Mouse (Mus musculus): ENCODE measurements around the gene Olfr1360. TPM values are rescaled to one million over a fixed set of nuclear protein-coding genes. Genes with fewer than 3 reads are reported as not detected.

The Olfr1360 gene
- total RNA-seq, 2 experiments from 2014 or later, result not detected

DNA sequence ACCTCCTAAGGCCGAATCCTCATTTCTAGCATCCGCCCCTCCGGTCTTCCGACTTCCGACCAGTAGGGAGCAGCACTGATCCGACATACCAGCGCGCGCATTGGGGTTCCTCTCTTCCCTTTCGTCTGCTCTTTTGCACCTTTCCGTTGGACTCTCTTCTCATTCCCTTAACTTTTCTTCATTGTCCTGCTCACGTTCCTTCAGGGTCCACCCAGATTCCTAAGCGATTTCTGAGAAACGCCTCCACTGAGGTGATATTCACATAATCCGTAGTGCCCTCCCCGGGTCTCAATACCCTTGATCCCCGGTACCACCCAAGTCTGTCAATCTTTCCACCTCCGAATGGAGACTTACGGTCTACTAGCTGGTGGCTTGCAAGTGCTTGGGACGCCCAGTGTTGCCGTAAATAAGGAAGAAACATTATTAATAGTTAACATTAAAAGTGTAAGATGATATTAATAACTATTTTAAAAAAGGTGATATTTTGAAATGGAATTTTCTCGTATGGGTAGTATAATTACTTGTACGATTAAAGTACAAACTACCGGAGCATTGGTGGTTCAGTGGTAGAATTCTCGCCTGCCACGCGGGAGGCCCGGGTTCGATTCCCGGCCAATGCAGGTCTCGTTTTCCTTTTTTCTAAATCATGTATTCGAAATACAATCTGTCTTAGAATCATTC lies 33.0 kb upstream of the Olfr1360 start:
- intact Hi-C loops (cut with DNase I), result loop anchor here (10.0 kb wide), 2 partner anchors 315 to 1725 kb away; no protein-coding TSS in a partner anchor
- peak; percentile 86 to 90 for DNase-seq (ENCODE audit: extremely low spot score in 1 of 2, low spot score in 2 of 2)

DNA sequence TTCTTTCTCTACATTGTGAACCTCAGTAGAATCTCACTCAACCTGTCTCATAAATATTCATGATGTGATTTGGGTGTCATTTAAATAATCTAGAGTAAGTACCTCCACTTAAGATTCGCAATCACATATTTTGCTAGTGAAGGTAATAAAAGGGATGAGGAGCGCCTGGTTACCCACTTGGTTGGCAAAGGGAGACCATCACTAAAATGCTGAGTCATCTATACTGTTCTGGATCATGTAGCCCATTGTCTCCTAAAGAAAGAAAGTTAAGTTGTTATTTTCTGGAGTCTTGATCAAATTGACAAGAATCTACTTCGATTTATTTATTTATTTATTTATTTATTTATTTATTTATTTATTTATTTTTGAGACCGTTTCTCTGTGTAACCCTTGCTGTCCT lies 29.5 kb upstream of the Olfr1360 start:
- intact Hi-C loops (cut with DNase I), result no loop called here
- no peak for DNase-seq (ENCODE audit: extremely low spot score in 1 of 2, low spot score in 2 of 2)

DNA sequence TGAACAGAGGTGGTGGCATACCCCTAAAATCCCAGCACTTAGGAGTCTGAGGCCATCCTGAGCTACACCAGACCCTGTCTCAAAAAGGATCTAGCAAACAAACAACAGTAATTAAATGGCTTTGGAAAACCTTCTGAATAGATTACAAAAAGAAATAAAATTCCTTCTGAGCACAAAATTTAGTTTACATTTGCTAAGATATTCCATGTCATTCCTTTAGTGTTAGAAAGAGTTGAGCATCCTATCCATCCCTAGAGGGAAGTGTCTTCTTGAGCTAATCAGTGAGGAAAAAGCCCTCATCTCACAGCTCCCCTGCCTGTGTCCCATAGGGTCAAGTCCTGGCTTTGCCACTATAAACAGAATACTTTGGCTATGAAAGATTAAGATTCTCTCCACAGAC lies 20.6 kb upstream of the Olfr1360 start, which contains the start of gene Olfr1359:
Olfr1359 (plus strand) TSS at position 301 of the 400 bp plus-strand sequence.
- DNase-seq (ENCODE audit: extremely low spot score in 1 of 2, low spot score in 2 of 2), result no peak
- intact Hi-C loops (cut with DNase I), result no loop called here

DNA sequence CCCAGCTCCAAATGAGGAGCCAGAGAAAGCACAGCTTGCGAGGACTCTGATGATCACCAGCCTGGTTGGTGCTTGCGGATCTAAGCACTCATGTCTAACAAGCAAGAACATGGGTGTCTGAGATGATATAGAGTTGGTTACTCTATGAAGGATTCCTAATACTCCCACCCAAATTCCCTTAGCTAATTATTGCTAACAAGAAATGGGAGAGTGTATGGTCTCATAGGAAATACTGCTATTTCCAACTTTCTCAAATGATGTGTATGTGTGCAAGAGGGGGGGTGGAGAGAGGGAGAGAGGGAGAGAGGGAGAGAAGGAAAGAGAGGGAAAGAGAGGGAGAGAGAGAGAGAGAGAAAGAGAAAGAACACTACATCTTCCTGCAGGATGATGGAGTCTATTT lies 13.9 kb downstream of the Olfr1360 start, which contains the start of gene Olfr1361:
Olfr1361 (minus strand) TSS at position 101 of the 400 bp plus-strand sequence.
- DNase-seq (ENCODE audit: extremely low spot score in 1 of 2, low spot score in 2 of 2), result no peak
- intact Hi-C loops (cut with DNase I), result no loop called here

DNA sequence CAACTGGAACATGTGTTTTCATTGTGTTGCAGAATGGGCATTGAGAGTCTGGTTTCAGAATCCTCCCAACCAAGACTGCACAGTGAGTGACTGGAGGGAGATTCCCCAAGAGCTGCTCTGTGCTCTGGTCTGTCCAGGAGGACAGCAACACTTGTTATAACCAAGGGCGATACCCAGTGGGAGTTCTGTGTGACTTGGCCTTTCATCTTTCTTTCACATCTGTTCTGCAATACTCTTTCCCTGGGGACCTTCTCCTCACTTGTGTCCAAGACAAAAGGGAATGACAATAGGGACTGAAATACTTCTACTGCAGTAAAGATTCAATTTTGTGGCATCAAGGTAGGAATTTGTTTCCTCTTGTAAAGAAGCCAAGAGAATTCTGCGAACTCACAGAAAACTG lies 34.8 kb downstream of the Olfr1360 start, which contains the start of gene Olfr11:
Olfr11 (minus strand) TSS at position 101 of the 400 bp plus-strand sequence.
- intact Hi-C loops (cut with DNase I), result no loop called here

More for the DNA sequence above, 34.8 kb downstream of the Olfr1360 start, which contains the start of gene Olfr11:
- DNase-seq (ENCODE audit: extremely low spot score in 1 of 2, low spot score in 2 of 2), result no peak

Small RNA genes lying within 50 kb of the gene (microRNA-seq; reads per million reads assigned to microRNA genes)
- not detected for gene Gm44357
- not detected for gene Gm44367

Other genes with a start within 250 kb of the Olfr1360 start
- 1 to 10 TPM; 1.5 to 2.1 TPM for gene Pgbd1, start 236.3 kb downstream of the Olfr1360 start, total RNA-seq (2021)
- 10 to 100 TPM; 27.6 to 30.0 TPM for gene Zscan26, start 223.7 kb downstream of the Olfr1360 start, total RNA-seq (2021)
- gene Nkapl, start 208.9 kb downstream of the Olfr1360 start, total RNA-seq (2021), result 1 to 10 TPM in 1 of 2 experiments, under 1 TPM in 1; 0.77 to 1.0 TPM
- gene Zkscan4, start 198.5 kb downstream of the Olfr1360 start, total RNA-seq (2021), result 1 to 10 TPM; 7.4 TPM
- not detected for gene Gm10065, start 198.0 kb downstream of the Olfr1360 start, total RNA-seq (2021)
- gene AK157302, start 182.2 kb downstream of the Olfr1360 start, total RNA-seq (2021), result 10 to 100 TPM; 16.5 to 17.2 TPM
- 10 to 100 TPM; 56.4 to 59.3 TPM for gene Gm11273, start 176.0 kb downstream of the Olfr1360 start, total RNA-seq (2021)
- gene Zkscan8, start 146.3 kb downstream of the Olfr1360 start, total RNA-seq (2021), result 10 to 100 TPM; 10.6 to 13.6 TPM
- gene Olfr1366, start 134.6 kb downstream of the Olfr1360 start, total RNA-seq (2021), result not detected
- gene Olfr1535, start 117.5 kb downstream of the Olfr1360 start, total RNA-seq (2021), result not detected
- gene Olfr1364, start 95.6 kb downstream of the Olfr1360 start, total RNA-seq (2021), result not detected
- gene Olfr1362, start 63.4 kb downstream of the Olfr1360 start, total RNA-seq (2021), result not detected
- not detected for gene Olfr11, start 34.9 kb downstream of the Olfr1360 start, total RNA-seq (2021)
- gene Olfr1361, start 14.0 kb downstream of the Olfr1360 start, total RNA-seq (2021), result not detected
- not detected for gene Olfr1359, start 20.7 kb upstream of the Olfr1360 start, total RNA-seq (2021)
- 10 to 100 TPM; 41.4 to 52.8 TPM for gene Hist1h2bl, start 38.7 kb upstream of the Olfr1360 start, total RNA-seq (2021)
- gene Hist1h2ai, start 39.0 kb upstream of the Olfr1360 start, total RNA-seq (2021), result 10 to 100 TPM; 68.4 to 76.2 TPM
- 10 to 100 TPM; 69.3 to 80.8 TPM for gene Hist1h3h, start 40.3 kb upstream of the Olfr1360 start, total RNA-seq (2021)
- gene Hist1h2bm, start 44.6 kb upstream of the Olfr1360 start, total RNA-seq (2021), result 10 to 100 TPM; 10.1 to 13.9 TPM
- 10 to 100 TPM; 13.5 to 16.2 TPM for gene Hist1h4j, start 57.7 kb upstream of the Olfr1360 start, total RNA-seq (2021)
- 100 to 1,000 TPM; 306 to 311 TPM for gene Hist1h4k, start 73.1 kb upstream of the Olfr1360 start, total RNA-seq (2021)
- gene Hist1h2ak, start 76.4 kb upstream of the Olfr1360 start, total RNA-seq (2021), result 10 to 100 TPM; 23.0 to 24.1 TPM
- gene Hist1h2bn, start 76.7 kb upstream of the Olfr1360 start, total RNA-seq (2021), result 10 to 100 TPM; 23.0 to 25.1 TPM
- gene Hist1h1b, start 103.2 kb upstream of the Olfr1360 start, total RNA-seq (2021), result 10 to 100 TPM; 19.5 to 20.4 TPM
- gene Hist1h3i, start 106.0 kb upstream of the Olfr1360 start, total RNA-seq (2021), result 10 to 100 TPM; 53.5 to 57.3 TPM
- 1 to 10 TPM; 5.2 to 6.1 TPM for gene Hist1h2an, start 109.8 kb upstream of the Olfr1360 start, total RNA-seq (2021)
- gene Hist1h2bp, start 110.1 kb upstream of the Olfr1360 start, total RNA-seq (2021), result 10 to 100 TPM; 16.5 to 17.0 TPM
- gene Hist1h2bq, start 132.8 kb upstream of the Olfr1360 start, total RNA-seq (2021), result 10 to 100 TPM; 48.3 to 50.2 TPM
- not detected for gene Hist1h2ao, start 133.1 kb upstream of the Olfr1360 start, total RNA-seq (2021)
- gene Hist1h4m, start 134.3 kb upstream of the Olfr1360 start, total RNA-seq (2021), result 100 to 1,000 TPM; 180 to 194 TPM
- gene Hist1h4n, start 154.8 kb upstream of the Olfr1360 start, total RNA-seq (2021), result 10 to 100 TPM; 21.2 to 27.5 TPM
- 10 to 100 TPM; 66.4 to 75.9 TPM for gene Hist1h2ap, start 156.1 kb upstream of the Olfr1360 start, total RNA-seq (2021)
- gene Hist1h2br, start 156.3 kb upstream of the Olfr1360 start, total RNA-seq (2021), result 10 to 100 TPM; 47.5 to 49.6 TPM

All from left cerebral cortex, postnatal 10 days (tissue).